Mouse (Mus musculus) heart, postnatal 14 days (tissue): ENCODE measurements around the gene Map3k10. TPM values are rescaled to one million over a fixed set of nuclear protein-coding genes. Genes with fewer than 3 reads are reported as not detected.

Experiments used
- DNase-seq, 2 experiments: peaks; one replicate each; pipeline ENCODE4 v3.0.0; 2021 to 2022
- intact Hi-C: fragments of 180-260 bp; cut with DNase I; formaldehyde crosslinking; loops from one replicate; pipeline ENCODE4 v1.15.1; 2025
- total RNA-seq, 2 experiments: library from RNA; stranded (reverse); gene quantifications; 2 replicates each; pipeline ENCODE4 v1.2.3; 2021

The Map3k10 gene
- total RNA-seq, 2 experiments from 2014 or later, result 17.0 to 22.4 TPM

- intact Hi-C loops, result no loop called here
- DNase-seq, result no peak
Measured at GRCm38 (mm10) chr7:27613751-27614499, 60.5 kb downstream of the Map3k10 start.

- DNase-seq, result no peak
- intact Hi-C loops, result no loop called here
Measured at GRCm38 (mm10) chr7:27612940-27613339, 61.5 kb downstream of the Map3k10 start.

GRCm38 (mm10) chr7:27610871-27611270, 63.5 kb downstream of the Map3k10 start:
- intact Hi-C loops, result no loop called here
- no peak for DNase-seq

- no peak for DNase-seq
- intact Hi-C loops, result no loop called here
Measured at GRCm38 (mm10) chr7:27610370-27610769, 64.0 kb downstream of the Map3k10 start.

- DNase-seq, result no peak
- intact Hi-C loops, result no loop called here
Measured at GRCm38 (mm10) chr7:27609688-27610087, 64.7 kb downstream of the Map3k10 start.

GRCm38 (mm10) chr7:27609285-27609684, 65.1 kb downstream of the Map3k10 start:
- no peak for DNase-seq

GRCm38 (mm10) chr7:27608130-27608529, 66.3 kb downstream of the Map3k10 start:
- intact Hi-C loops, result no loop called here
- no peak for DNase-seq

More at GRCm38 (mm10) chr7:27609285-27609684, 65.1 kb downstream of the Map3k10 start:
- intact Hi-C loops, result no loop called here

- intact Hi-C loops, result no loop called here
- DNase-seq, result peak; percentile 82 to 88
Measured at GRCm38 (mm10) chr7:27607580-27607979, 66.8 kb downstream of the Map3k10 start.

GRCm38 (mm10) chr7:27606481-27607254, 67.7 kb downstream of the Map3k10 start:
- intact Hi-C loops, result no loop called here
- DNase-seq, result no peak

Other genes starting within 250 kb of the Map3k10 start
- under 1 TPM; 0.14 to 0.20 TPM for gene Sptbn4, start 226.9 kb downstream of the Map3k10 start, total RNA-seq
- gene Blvrb, start 226.6 kb downstream of the Map3k10 start, total RNA-seq, result 10 to 100 TPM; 34.3 to 34.9 TPM
- gene Sertad3, start 200.8 kb downstream of the Map3k10 start, total RNA-seq, result 1 to 10 TPM; 7.6 to 8.5 TPM
- gene Sertad1, start 187.7 kb downstream of the Map3k10 start, total RNA-seq, result 10 to 100 TPM; 10.9 to 11.4 TPM
- gene Prx, start 175.3 kb downstream of the Map3k10 start, total RNA-seq, result 1 to 10 TPM; 1.4 to 2.8 TPM
- gene Hipk4, start 151.3 kb downstream of the Map3k10 start, total RNA-seq, result under 1 TPM; 0.32 to 0.55 TPM
- gene Pld3, start 121.4 kb downstream of the Map3k10 start, total RNA-seq, result 10 to 100 TPM; 29.0 to 31.8 TPM
- gene 2310022A10Rik, start 121.4 kb downstream of the Map3k10 start, total RNA-seq, result 10 to 100 TPM; 53.0 to 62.2 TPM
- 100 to 1,000 TPM; 169 to 170 TPM for gene Akt2, start 83.0 kb downstream of the Map3k10 start, total RNA-seq
- gene Ttc9b, start 20.7 kb downstream of the Map3k10 start, total RNA-seq, result not detected
- 1 to 10 TPM in 1 of 2 experiments, under 1 TPM in 1; 0.84 to 1.3 TPM for gene Zfp607b, start 14.7 kb upstream of the Map3k10 start, total RNA-seq
- 10 to 100 TPM in 1 of 2 experiments, 1 to 10 TPM in 1; 9.0 to 10.6 TPM for gene Zfp60, start 56.8 kb upstream of the Map3k10 start, total RNA-seq
- gene Zfp626, start 132.6 kb upstream of the Map3k10 start, total RNA-seq, result 1 to 10 TPM; 5.0 to 5.4 TPM
- gene Zfp59, start 164.0 kb upstream of the Map3k10 start, total RNA-seq, result 1 to 10 TPM; 2.1 to 2.5 TPM
- 1 to 10 TPM; 3.3 to 4.0 TPM for gene Zfp607a, start 182.9 kb upstream of the Map3k10 start, total RNA-seq